Mouse (Mus musculus) G1E (cell line): ENCODE measurements around the gene Fbxl19. TPM values are rescaled to one million over a fixed set of nuclear protein-coding genes. Genes with fewer than 3 reads are reported as not detected.

Experiments
- ATAC-seq: 2 replicates; pipeline ENCODE4 v1.8.0; 2016; ENCODE audit warnings: mild to moderate bottlenecking; ENCODE audit not compliant: insufficient number of reproducible peaks, poor library complexity, low FRiP score, severe bottlenecking; ENCODE audit errors: extremely low read depth
- DNase-seq: peaks from one replicate; pipeline ENCODE4 v3.0.0; 2012; ENCODE audit warnings: low spot score
- H3K27me3 ChIP-seq: 2 replicates; pipeline ENCODE4 v1.6.1; 2012; ENCODE audit warnings: mild to moderate bottlenecking, low read length, inconsistent platforms; ENCODE audit not compliant: insufficient read depth
- H3K36me3 ChIP-seq: replicated peaks from 2 replicates; pipeline ENCODE3; 2012; ENCODE audit warnings: mild to moderate bottlenecking, inconsistent platforms
- H3K4me1 ChIP-seq: 2 replicates; pipeline ENCODE4 v1.6.1; 2012; ENCODE audit warnings: low read depth, low read length, inconsistent platforms, mixed read lengths; ENCODE audit not compliant: insufficient read depth
- H3K4me3 ChIP-seq: 2 replicates; pipeline ENCODE4 v1.5.1; 2012; ENCODE audit warnings: low read depth, mild to moderate bottlenecking, inconsistent platforms, low read length, moderate library complexity, mixed read lengths
- H3K9me3 ChIP-seq: replicated peaks from 2 replicates; pipeline ENCODE4 v1.6.1; 2012; ENCODE audit warnings: inconsistent platforms
- CTCF ChIP-seq: IDR thresholded peaks from 2 replicates; pipeline ENCODE4 v1.5.1; 2012; ENCODE audit warnings: low read depth, low read length, inconsistent platforms, mixed read lengths
- GATA1 ChIP-seq: IDR thresholded peaks from 2 replicates; pipeline ENCODE4 v1.6.1; 2012; ENCODE audit warnings: borderline replicate concordance, low read length, inconsistent platforms, mixed read lengths
- GATA2 ChIP-seq: IDR thresholded peaks from 2 replicates; pipeline ENCODE4 v1.6.1; 2012; ENCODE audit warnings: low read depth, low read length, inconsistent platforms, borderline replicate concordance
- POLR2AphosphoS5 ChIP-seq: IDR thresholded peaks from 2 replicates; pipeline ENCODE4 v1.6.1; 2012; ENCODE audit warnings: low read depth, low read length, inconsistent platforms; ENCODE audit not compliant: insufficient replicate concordance
- TAL1 ChIP-seq: conservative IDR thresholded peaks from 2 replicates; pipeline ENCODE4 v1.6.1; 2012; ENCODE audit warnings: low read depth, low read length, inconsistent platforms, mixed read lengths
- polyA plus RNA-seq: library from polyadenylated mRNA; stranded (reverse); fragments of >175 nt; gene quantifications from 2 replicates; pipeline ENCODE4 v1.2.3, GENCODE M21; 2012
- total RNA-seq, 2 experiments: library from RNA; stranded (forward) in 1 of 2; stranded (reverse) in 1 of 2; fragments of 200-1000 nt in 1 of 2; fragments of >200 nt in 1 of 2; fragmentation: Nextera tagmentation in 1 of 2; gene quantifications; 2 replicates each; pipeline ENCODE4 v1.2.3; 2014 to 2017

Fbxl19 gene
- total and polyA plus RNA-seq, 3 experiments = 6.4 to 54.4 (median 15.1) TPM

- DNase-seq (peak; percentile 62), ATAC-seq (peak; percentile 65)
- Histone ChIP-seq H3K27me3 (no peaks in the 10 kb centered on the region), H3K36me3 (peaks cover 65% of the 10 kb centered on the region), H3K9me3 (no peaks in the 10 kb centered on the region), H3K4me3 (peak overlapping the region; percentile 72), H3K4me1 (peaks cover 69% of the 10 kb centered on the region)
- TF ChIP-seq GATA1 (no peak), POLR2AphosphoS5 (no peak), CTCF (no peak), GATA2 (no peak), TAL1 (peak; percentile 43)
These were observed 22.7 kb downstream of the Fbxl19 start for GRCm38 (mm10) chr7:127766851-127767609.

- Histone ChIP-seq H3K27me3 (no peaks in the 10 kb centered on the region), H3K4me1 (peaks cover 74% of the 10 kb centered on the region), H3K4me3 (peak overlapping the region; percentile 72), H3K9me3 (no peaks in the 10 kb centered on the region), H3K36me3 (peaks cover 62% of the 10 kb centered on the region)
- DNase-seq (no peak), ATAC-seq (no peak)
- no peak for TF ChIP-seq TAL1
- no peak for TF ChIP-seq CTCF
- TF ChIP-seq GATA2 = no peak
- TF ChIP-seq GATA1 = no peak
- TF ChIP-seq POLR2AphosphoS5 = no peak
These were observed 23.5 kb downstream of the Fbxl19 start for GRCm38 (mm10) chr7:127767671-127768345.

GRCm38 (mm10) chr7:127768346-127768996, 24.1 kb downstream of the Fbxl19 start:
- Histone ChIP-seq H3K9me3 (no peaks in the 10 kb centered on the region), H3K4me3 (peak overlapping the region; percentile 84; the same call in 1 of the 2 replicates), H3K27me3 (no peaks in the 10 kb centered on the region), H3K4me1 (peaks cover 79% of the 10 kb centered on the region), H3K36me3 (peaks cover 64% of the 10 kb centered on the region)
- TF ChIP-seq TAL1 (no peak), GATA2 (no peak), CTCF (no peak), GATA1 (no peak), POLR2AphosphoS5 (no peak)
- ATAC-seq (no peak), DNase-seq (no peak)

GRCm38 (mm10) chr7:127768997-127769593, 24.8 kb downstream of the Fbxl19 start:
- DNase-seq (peak; percentile 54), ATAC-seq (peak; percentile 45)
- Histone ChIP-seq H3K4me1 (peaks cover 80% of the 10 kb centered on the region), H3K36me3 (peaks cover 66% of the 10 kb centered on the region), H3K27me3 (no peaks in the 10 kb centered on the region), H3K4me3 (peak overlapping the region; percentile 84), H3K9me3 (no peaks in the 10 kb centered on the region)
- TF ChIP-seq CTCF (no peak), GATA1 (no peak), TAL1 (no peak), GATA2 (no peak), POLR2AphosphoS5 (no peak)

- no peaks in the 10 kb centered on the region for H3K9me3 ChIP-seq
- ATAC-seq (peak; percentile 43), DNase-seq (peak; percentile 89)
- H3K4me3 ChIP-seq = peak within 1 kb of the TSS; percentile 84
- no peaks in the 10 kb centered on the region for H3K27me3 ChIP-seq
- H3K36me3 ChIP-seq = peaks cover 66% of the 10 kb centered on the region
- TF ChIP-seq GATA2 (no peak), CTCF (no peak), TAL1 (no peak), GATA1 (no peak)
- peaks cover 84% of the 10 kb centered on the region for H3K4me1 ChIP-seq
These were observed 25.3 kb downstream of the Fbxl19 start, which contains the start of gene Orai3 for GRCm38 (mm10) chr7:127769651-127770038. Gene Orai3, plus strand, starts transcription at chr7:127769815.
